Mouse (Mus musculus) kidney, adult 2 months (tissue): ENCODE data around the gene Coa6.

Experiments
- CTCF ChIP-seq: fragments of 200-500 bp; conservative IDR thresholded peaks from 2 replicates; pipeline ENCODE4 v1.5.1; 2011; ENCODE audit warnings: low read depth, mild to moderate bottlenecking, control low read depth, low read length, moderate library complexity, mixed read lengths; ENCODE audit not compliant: insufficient read depth, insufficient read length
- POLR2A ChIP-seq: fragments of 200-500 bp; IDR thresholded peaks from one replicate; pipeline ENCODE4 v1.6.1; 2011; ENCODE audit warnings: low read depth, low read length, control low read depth

DNA sequence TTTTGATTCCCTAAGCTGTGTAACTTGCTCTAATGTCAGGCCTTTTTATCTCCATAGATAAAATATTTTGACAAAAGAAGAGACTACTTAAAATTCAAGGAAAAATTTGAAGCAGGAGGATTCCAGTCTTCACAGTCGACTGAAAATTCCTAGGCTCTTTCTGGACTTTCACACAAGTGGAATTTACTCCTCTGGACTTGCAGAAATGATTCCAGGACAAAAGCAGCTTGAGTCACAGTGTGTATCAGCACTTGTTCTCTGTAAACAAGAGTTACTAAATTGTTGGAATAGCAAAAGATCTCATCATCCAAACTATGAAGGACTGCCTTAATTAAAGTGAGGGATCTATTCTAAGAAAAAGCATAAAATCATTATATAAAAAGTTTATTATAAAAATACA lies 2.6 kb downstream of the Coa6 start:
- no peak for TF ChIP-seq POLR2A
- no peak for TF ChIP-seq CTCF
